Mouse (Mus musculus): ENCODE results near the gene Col23a1. TPM values are rescaled to one million over a fixed set of nuclear protein-coding genes. Genes with fewer than 3 reads are reported as not detected.

Gene Col23a1
- polyA plus RNA-seq, 1 experiment from 2014 or later: 8.0 TPM

DNA sequence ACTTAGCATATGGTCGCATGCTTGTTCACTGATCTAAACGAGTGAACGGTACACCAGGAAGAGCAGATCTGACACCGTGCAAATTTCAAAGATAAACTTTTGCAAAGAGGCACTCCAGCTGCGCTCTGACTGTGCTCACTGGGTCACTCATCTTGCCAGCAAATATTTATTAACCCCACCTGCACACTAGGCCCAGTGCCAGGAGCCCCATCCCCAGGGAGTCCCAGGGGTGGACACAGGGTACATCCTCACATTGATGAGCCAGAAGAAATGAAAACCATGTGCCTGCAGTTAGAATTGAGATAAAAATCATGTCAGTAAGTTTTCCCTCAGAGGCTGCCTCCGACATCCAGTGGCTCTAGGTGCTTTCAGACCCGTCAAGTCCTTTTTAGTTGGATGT lies 162.2 kb downstream of the Col23a1 start:
- no peaks in the 10 kb centered on the region for H3K9me3 ChIP-seq (replicated peaks)
- H3K4me3 ChIP-seq: no peak overlapping the region
- peaks cover 32% of the 10 kb centered on the region for H3K4me1 ChIP-seq
- no peaks in the 10 kb centered on the region for H3K27me3 ChIP-seq (ENCODE audit: low read depth, poor library complexity, severe bottlenecking)
- H3K36me3 ChIP-seq: no peaks in the 10 kb centered on the region
- 67% methylated on average over 7 of the region's 7 CpGs for WGBS
- no peak for DNase-seq (ENCODE audit: low spot score)
- H3K27ac ChIP-seq (replicated peaks): no peak overlapping the region

DNA sequence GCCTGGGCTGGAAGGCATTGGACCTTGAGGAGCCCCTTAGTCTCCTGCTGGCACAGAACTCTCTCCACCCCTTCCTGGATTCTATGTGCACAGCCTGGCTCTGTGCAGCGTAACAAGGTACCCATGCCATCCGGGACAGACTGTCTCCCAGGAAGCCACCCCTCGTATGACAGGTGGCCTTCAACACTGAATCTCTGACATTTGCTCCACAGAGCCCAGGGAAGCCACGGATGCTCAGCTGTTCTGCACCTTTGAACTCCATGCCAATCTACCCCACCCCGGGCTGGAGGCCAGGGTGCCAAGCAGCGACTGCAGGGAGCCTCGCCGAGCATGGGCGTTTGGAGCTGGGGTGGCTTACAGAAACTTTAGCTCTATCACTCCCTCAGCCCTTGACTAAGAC lies 164.0 kb downstream of the Col23a1 start:
- no peaks in the 10 kb centered on the region for H3K36me3 ChIP-seq
- WGBS: 91% methylated on average over 9 of the region's 9 CpGs

DNA sequence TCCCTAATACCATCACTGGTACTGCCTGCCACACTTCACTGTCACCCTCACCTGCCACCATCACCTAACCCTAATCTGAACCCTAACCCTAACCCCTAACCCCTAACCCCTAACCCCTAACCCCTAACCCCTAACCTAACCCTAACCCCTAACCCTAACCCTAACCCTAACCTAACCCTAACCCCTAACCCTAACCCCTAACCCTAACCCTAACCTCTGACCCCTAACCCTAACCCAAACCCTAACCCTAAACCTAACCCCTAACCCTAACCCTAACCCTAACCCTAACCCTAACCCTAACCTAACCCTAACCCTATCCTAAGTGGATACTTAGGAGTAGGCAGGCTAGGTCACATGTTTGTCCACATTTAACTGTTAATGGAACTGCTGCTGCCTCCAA lies 165.8 kb downstream of the Col23a1 start:
- no peaks in the 10 kb centered on the region for H3K9me3 ChIP-seq (replicated peaks)
- DNase-seq (ENCODE audit: low spot score): no peak
- H3K4me1 ChIP-seq: peaks cover 22% of the 10 kb centered on the region
- H3K4me3 ChIP-seq: no peak overlapping the region
- H3K27ac ChIP-seq (replicated peaks): no peak overlapping the region
- no peaks in the 10 kb centered on the region for H3K36me3 ChIP-seq
- no peaks in the 10 kb centered on the region for H3K27me3 ChIP-seq (ENCODE audit: low read depth, poor library complexity, severe bottlenecking)

More for the DNA sequence above, 164.0 kb downstream of the Col23a1 start:
- no peak for DNase-seq (ENCODE audit: low spot score)
- Histone ChIP-seq H3K27ac (replicated peaks) (0 out of 2 replicates have a peak overlapping the region, but pooled peaks have one; percentile 2), H3K27me3 (ENCODE audit: low read depth, poor library complexity, severe bottlenecking) (no peaks in the 10 kb centered on the region), H3K4me3 (no peak overlapping the region), H3K4me1 (peaks cover 23% of the 10 kb centered on the region), H3K9me3 (replicated peaks) (no peaks in the 10 kb centered on the region)

DNA sequence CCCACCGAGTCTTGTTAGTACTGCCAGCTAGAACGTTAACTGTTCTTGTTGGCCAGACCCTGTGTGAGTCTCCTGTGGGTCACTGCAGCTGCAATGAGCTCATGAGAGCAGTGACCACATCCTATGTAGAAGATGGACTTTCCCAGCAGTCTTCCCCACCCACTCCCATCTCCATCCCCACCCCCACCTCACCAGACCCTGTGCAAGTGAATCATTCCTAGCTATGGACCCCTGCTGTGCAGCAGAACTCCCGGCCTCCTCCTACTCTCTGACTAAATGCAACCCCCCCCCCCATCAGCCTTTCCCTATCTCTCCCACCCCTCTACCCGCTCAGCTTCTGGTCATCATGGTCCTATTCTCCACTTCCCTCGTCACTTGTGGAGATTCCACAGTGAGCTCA lies 167.9 kb downstream of the Col23a1 start:
- Histone ChIP-seq H3K27me3 (ENCODE audit: low read depth, poor library complexity, severe bottlenecking) (no peaks in the 10 kb centered on the region), H3K9me3 (replicated peaks) (no peaks in the 10 kb centered on the region), H3K4me3 (no peak overlapping the region), H3K36me3 (no peaks in the 10 kb centered on the region), H3K27ac (replicated peaks) (no peak overlapping the region), H3K4me1 (peaks cover 14% of the 10 kb centered on the region)
- 61% methylated on average over 5 of the region's 5 CpGs for WGBS
- no peak for DNase-seq (ENCODE audit: low spot score)

DNA sequence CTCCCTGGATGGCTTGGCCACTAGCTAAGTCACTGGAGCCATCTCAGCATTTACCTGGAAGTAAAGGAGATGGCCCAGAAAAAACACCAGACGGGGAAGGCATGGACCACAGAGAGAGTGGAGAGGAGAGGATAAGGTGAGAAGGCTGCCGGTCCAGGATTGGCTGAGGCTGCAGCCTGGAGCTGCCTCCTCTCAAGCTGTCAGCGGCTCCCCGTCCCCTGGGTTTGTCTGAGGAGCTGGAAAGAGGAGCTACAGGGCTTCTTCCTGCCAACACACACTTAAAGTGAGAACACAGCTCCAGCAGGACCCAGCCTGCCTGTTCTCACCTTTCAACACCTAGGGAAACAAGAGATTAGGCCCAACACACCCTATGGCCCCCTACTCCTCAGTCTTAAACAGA lies 168.9 kb downstream of the Col23a1 start:
- Histone ChIP-seq H3K4me3 (no peak overlapping the region), H3K9me3 (replicated peaks) (no peaks in the 10 kb centered on the region), H3K27me3 (ENCODE audit: low read depth, poor library complexity, severe bottlenecking) (no peaks in the 10 kb centered on the region), H3K4me1 (peaks cover 14% of the 10 kb centered on the region), H3K36me3 (no peaks in the 10 kb centered on the region), H3K27ac (replicated peaks) (no peak overlapping the region)
- WGBS: 71% methylated on average over 4 of the region's 4 CpGs
- DNase-seq (ENCODE audit: low spot score): no peak

DNA sequence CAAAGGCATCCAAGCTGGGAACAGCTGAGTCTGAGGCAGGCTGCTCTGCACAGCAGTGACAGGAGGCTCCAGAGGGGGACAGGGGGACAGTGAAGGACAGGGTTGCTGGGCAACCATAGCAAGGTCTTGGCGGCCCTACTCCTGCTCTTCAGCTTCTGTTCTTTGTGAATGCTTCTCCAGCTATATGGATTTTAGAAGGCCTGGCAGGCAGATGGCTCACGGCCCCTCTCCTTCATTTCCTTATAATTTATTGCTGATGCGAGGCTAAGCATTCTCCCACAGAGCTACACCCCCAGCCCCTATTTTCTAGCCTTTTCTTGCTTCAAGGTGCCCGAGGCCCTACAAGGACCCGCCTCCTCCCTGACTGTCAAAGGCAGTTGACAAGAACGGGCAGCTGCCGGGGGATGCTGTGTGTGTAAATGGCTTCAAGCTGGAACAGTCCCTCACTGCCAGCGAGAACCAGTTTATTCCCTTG lies 169.9 kb downstream of the Col23a1 start:
- Histone ChIP-seq H3K36me3 (no peaks in the 10 kb centered on the region), H3K9me3 (replicated peaks) (no peaks in the 10 kb centered on the region), H3K4me1 (peaks cover 14% of the 10 kb centered on the region), H3K27ac (replicated peaks) (peak overlapping the region; percentile 61), H3K4me3 (no peak overlapping the region), H3K27me3 (ENCODE audit: low read depth, poor library complexity, severe bottlenecking) (no peaks in the 10 kb centered on the region)
- no peak for DNase-seq (ENCODE audit: low spot score)
- WGBS: 60% methylated on average over 8 of the region's 8 CpGs

DNA sequence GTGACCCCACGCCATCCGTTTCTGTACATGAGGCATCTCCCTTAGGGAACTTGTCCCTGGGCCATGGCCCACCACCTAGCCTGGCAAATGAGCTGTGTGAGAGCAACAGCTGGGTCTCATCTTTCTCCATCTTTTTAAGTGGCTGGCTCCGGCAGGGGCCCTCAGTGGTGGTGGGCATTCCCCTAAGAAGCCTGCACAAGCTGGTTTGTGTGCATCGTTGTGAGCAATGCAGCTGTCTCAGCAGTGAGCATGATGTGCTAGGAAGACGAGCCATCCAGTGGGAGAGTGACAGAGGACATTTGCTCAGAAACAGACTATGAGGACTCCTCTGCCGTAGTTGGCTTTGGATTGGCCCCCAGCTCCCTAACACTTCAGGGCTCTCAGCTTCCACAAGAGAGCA lies 179.0 kb downstream of the Col23a1 start:
- DNase-seq (ENCODE audit: low spot score): no peak
- Histone ChIP-seq H3K27me3 (ENCODE audit: low read depth, poor library complexity, severe bottlenecking) (no peaks in the 10 kb centered on the region), H3K4me1 (peaks cover 38% of the 10 kb centered on the region), H3K9me3 (replicated peaks) (no peaks in the 10 kb centered on the region), H3K4me3 (no peak overlapping the region), H3K27ac (replicated peaks) (peak overlapping the region; percentile 39; the same call in 1 of the 2 replicates), H3K36me3 (no peaks in the 10 kb centered on the region)
- 79% methylated on average over 6 of the region's 6 CpGs for WGBS

DNA sequence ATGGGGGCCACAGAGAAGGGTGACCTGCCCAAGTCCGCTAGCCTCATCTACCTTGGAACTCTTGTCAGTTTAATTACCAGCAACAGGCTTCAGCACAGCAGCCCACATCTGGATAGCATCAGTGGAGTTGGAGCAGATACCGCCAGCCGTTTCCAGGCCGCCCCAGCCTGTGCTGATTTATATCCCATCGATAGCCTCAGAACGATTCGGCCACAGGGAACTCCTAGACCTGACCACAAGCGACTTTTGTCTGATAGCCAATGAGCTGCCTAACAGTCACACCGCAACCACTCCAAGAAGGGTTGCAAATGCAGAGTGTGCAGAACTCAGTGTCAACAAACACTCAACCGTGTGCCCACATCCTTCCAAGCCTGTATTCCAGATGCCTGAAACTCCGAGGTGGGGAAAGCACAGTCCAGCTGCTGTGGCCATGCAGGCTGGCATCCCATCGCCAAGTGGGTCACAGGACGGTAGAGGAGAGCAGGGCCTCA lies 179.7 kb downstream of the Col23a1 start:
- Histone ChIP-seq H3K4me3 (no peak overlapping the region), H3K27ac (replicated peaks) (peak overlapping the region; percentile 39), H3K27me3 (ENCODE audit: low read depth, poor library complexity, severe bottlenecking) (no peaks in the 10 kb centered on the region), H3K4me1 (peaks cover 38% of the 10 kb centered on the region), H3K9me3 (replicated peaks) (no peaks in the 10 kb centered on the region), H3K36me3 (no peaks in the 10 kb centered on the region)
- WGBS: 78% methylated on average over 13 of the region's 13 CpGs
- DNase-seq (ENCODE audit: low spot score): no peak

DNA sequence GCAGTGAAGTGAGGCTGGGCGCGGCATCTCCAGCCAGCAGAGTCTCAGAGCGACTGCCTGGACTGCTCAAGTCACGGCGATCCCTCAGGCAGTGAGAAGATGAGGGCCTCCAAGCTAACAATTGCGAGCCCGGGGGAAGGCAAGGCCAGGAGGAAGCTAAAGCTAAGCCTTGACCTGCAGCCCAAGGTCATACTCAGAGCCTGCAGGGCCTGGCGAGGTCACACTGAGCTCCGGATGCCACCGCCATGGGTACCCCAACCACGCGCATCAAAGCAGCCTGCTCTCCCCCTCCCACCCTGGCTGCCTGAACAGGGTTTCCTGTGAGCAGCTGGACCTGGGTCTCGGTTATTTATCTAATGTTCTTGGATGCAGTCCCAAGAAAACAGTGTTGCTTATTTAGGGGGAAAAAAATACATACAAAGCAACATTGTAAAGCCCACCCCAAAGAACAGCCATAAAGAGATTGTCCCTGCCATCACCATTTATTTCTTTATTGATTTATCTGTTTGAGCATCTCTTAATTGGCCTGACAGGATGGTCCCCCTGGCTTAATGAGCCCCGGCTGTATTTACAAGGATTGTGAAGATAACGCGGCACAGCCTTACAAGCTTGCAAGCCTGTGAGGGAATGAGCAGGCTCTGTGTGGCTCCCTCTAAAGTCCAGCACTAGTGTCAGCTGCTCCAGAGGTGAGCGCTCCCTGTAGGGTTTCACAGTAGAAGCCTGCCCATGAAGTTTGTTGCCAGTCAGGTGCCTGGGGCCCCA lies 180.8 kb downstream of the Col23a1 start:
- Histone ChIP-seq H3K9me3 (replicated peaks) (no peaks in the 10 kb centered on the region), H3K4me3 (no peak overlapping the region), H3K27me3 (ENCODE audit: low read depth, poor library complexity, severe bottlenecking) (no peaks in the 10 kb centered on the region), H3K36me3 (no peaks in the 10 kb centered on the region), H3K4me1 (peaks cover 38% of the 10 kb centered on the region), H3K27ac (replicated peaks) (peak overlapping the region; percentile 39; the same call in 1 of the 2 replicates)
- peak; percentile 36 for DNase-seq (ENCODE audit: low spot score)
- WGBS: 42% methylated on average over 17 of the region's 17 CpGs

DNA sequence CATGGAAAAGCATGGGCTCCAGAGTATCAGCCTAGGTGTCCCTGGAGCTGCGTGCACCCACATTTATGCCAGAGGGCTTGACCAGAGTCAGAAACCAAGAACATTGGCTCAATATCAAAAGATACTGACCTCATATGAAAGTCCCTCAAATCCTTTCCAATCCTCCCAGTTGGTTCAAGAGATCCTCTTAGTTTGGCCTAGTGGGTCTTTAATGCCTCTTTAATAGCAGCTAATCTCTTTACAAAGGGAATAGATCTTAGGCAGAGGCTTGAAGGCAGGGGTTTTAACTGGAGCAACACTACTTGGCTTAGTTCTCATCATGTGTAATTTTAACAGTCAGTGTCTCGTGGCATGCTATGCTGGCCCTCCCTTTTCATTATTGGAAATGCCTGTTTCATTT lies 184.0 kb downstream of the Col23a1 start:
- Histone ChIP-seq H3K4me1 (peaks cover 32% of the 10 kb centered on the region), H3K4me3 (no peak overlapping the region), H3K27ac (replicated peaks) (no peak overlapping the region), H3K36me3 (no peaks in the 10 kb centered on the region), H3K27me3 (ENCODE audit: low read depth, poor library complexity, severe bottlenecking) (no peaks in the 10 kb centered on the region), H3K9me3 (replicated peaks) (no peaks in the 10 kb centered on the region)
- DNase-seq (ENCODE audit: low spot score): no peak
- 70% methylated on average over 2 of the region's 2 CpGs for WGBS

DNA sequence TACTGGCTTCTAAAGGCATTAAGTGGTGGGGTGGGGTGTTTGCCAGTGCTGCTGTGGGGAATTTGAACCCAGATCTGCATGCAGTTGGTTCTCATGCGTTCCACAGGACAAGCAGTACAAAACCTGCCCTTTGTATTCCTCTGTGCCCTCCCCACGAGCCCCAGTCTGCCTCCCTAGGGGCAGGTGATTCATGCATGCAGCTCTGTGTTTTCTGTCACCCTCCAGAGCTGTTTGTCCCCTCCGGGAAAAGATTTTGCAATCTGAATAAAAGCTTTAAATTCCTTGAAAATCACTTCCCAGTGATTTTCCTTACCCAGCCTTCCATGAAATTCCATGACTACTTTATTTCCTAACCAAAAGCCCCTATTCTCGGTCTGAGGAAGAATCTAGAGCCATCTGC lies 186.8 kb downstream of the Col23a1 start:
- 60% methylated on average over 4 of the region's 4 CpGs for WGBS
- Histone ChIP-seq H3K36me3 (no peaks in the 10 kb centered on the region), H3K27ac (replicated peaks) (no peak overlapping the region), H3K4me3 (no peak overlapping the region), H3K27me3 (ENCODE audit: low read depth, poor library complexity, severe bottlenecking) (no peaks in the 10 kb centered on the region), H3K9me3 (replicated peaks) (no peaks in the 10 kb centered on the region), H3K4me1 (peaks cover 4% of the 10 kb centered on the region; the same call in 1 of the 2 replicates)
- DNase-seq (ENCODE audit: low spot score): no peak

DNA sequence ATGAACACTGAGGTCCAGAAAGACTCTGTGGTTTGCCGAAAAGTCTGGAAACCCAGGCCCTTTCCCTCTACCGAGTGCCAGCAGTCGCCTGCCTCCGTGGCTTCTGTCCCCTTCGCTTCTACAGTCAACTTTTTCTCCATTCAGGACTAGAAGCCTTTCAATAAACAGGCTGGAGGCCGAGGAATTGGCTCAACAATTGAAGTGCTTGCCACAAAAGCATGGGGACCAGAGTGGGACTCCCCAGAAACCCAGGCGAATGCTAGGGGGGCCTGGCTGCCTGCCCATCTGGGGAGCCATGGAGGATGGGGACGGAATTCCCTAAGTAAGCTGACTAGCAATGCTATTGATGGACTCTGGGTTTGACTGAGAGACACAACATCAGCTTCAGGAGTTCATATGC lies 187.9 kb downstream of the Col23a1 start:
- Histone ChIP-seq H3K4me1 (peaks cover 3% of the 10 kb centered on the region; the same call in 1 of the 2 replicates), H3K9me3 (replicated peaks) (no peaks in the 10 kb centered on the region), H3K27me3 (ENCODE audit: low read depth, poor library complexity, severe bottlenecking) (no peaks in the 10 kb centered on the region), H3K4me3 (no peak overlapping the region), H3K27ac (replicated peaks) (no peak overlapping the region), H3K36me3 (no peaks in the 10 kb centered on the region)
- DNase-seq (ENCODE audit: low spot score): no peak
- 80% methylated on average over 8 of the region's 8 CpGs for WGBS

DNA sequence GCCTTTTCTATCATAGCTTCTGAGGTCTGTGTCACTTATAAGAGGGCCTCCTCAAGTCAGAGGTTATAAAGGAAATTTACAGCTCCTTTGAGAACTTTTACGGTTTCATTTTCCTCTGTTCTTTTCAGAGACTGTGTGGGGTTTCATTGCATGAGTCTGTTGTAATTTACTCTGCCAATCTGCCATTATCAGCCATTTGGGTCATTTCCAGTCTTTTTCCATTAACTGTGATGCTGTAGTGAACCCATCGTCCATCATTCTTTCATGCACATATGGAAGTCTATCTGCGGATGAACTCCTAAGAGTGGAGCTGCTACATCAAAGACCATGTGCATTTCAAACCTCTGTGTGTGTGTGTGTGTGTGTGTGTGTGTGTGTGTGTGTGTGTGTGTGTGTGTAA lies 192.5 kb downstream of the Col23a1 start:
- Histone ChIP-seq H3K9me3 (replicated peaks) (no peaks in the 10 kb centered on the region), H3K4me3 (no peak overlapping the region), H3K27me3 (ENCODE audit: low read depth, poor library complexity, severe bottlenecking) (no peaks in the 10 kb centered on the region), H3K4me1 (peaks cover 9% of the 10 kb centered on the region; the same call in 1 of the 2 replicates), H3K27ac (replicated peaks) (no peak overlapping the region), H3K36me3 (no peaks in the 10 kb centered on the region)
- no peak for DNase-seq (ENCODE audit: low spot score)
- 90% methylated on average over 3 of the region's 3 CpGs for WGBS

Data from midbrain, embryonic 10.5 days (tissue).